Mouse (Mus musculus) cortical plate, adult 2 months (tissue): ENCODE measurements around the gene Pard6b.

Experiments used
- CTCF ChIP-seq: fragments of 200-500 bp; IDR thresholded peaks from 2 replicates; pipeline ENCODE4 v1.5.1; 2011; ENCODE audit warnings: mild to moderate bottlenecking, control low read depth, low read length; ENCODE audit not compliant: insufficient read depth; ENCODE audit errors: extremely low read depth
- POLR2A ChIP-seq: fragments of 200-500 bp; IDR thresholded peaks from 2 replicates; pipeline ENCODE4 v1.6.1; 2011; ENCODE audit warnings: mild to moderate bottlenecking, low read length, control low read depth; ENCODE audit not compliant: insufficient read depth; ENCODE audit errors: extremely low read depth

- TF ChIP-seq CTCF (no peak), POLR2A (no peak)
Measured at GRCm38 (mm10) chr2:168119123-168119522, 38.3 kb downstream of the Pard6b start.
